Mouse (Mus musculus) heart, adult 2 months (tissue): ENCODE results near the gene Fes. TPM values are rescaled to one million over a fixed set of nuclear protein-coding genes. Genes with fewer than 3 reads are reported as not detected.
A peak's percentile ranks its signal among the peaks of the same experiment; 100 is the strongest.

ENCODE experiments used
- DNase-seq, 2 experiments: peaks; one replicate each; pipeline ENCODE4 v3.0.0; 2021
- H3K27ac ChIP-seq: fragments of 200-600 bp; 2 replicates; pipeline ENCODE4 v1.8.1; 2022
- H3K27me3 ChIP-seq: fragments of 200-500 bp; 2 replicates; pipeline ENCODE4 v1.6.1; 2012; ENCODE audit warnings: mild to moderate bottlenecking, low read length, inconsistent platforms, mixed read lengths; ENCODE audit not compliant: control insufficient read depth, insufficient read depth
- H3K36me3 ChIP-seq: fragments of 200-500 bp; 2 replicates; pipeline ENCODE4 v1.6.1; 2012; ENCODE audit warnings: low read length, inconsistent platforms; ENCODE audit not compliant: control insufficient read depth, insufficient read depth
- H3K4me1 ChIP-seq: fragments of 200-500 bp; 2 replicates; pipeline ENCODE4 v1.6.1; 2011; ENCODE audit warnings: low read length; ENCODE audit not compliant: control insufficient read depth, insufficient read depth
- H3K4me3 ChIP-seq: fragments of 200-600 bp; 2 replicates; pipeline ENCODE4 v1.8.1; 2022
- H3K79me2 ChIP-seq: fragments of 200-500 bp; replicated peaks from 2 replicates; pipeline ENCODE4 v1.6.1; 2012; ENCODE audit warnings: mild to moderate bottlenecking, inconsistent platforms, low read length, moderate library complexity, mixed read lengths; ENCODE audit not compliant: control insufficient read depth, insufficient read depth
- H3K9ac ChIP-seq: fragments of 200-500 bp; 2 replicates; pipeline ENCODE4 v1.6.1; 2012; ENCODE audit warnings: low read depth, mild to moderate bottlenecking, control low read depth, inconsistent platforms, low read length, mixed read lengths
- CTCF ChIP-seq: fragments of 200-600 bp; IDR thresholded peaks from 2 replicates; pipeline ENCODE4 v1.8.1; 2022; ENCODE audit warnings: antibody characterized with exemption, mild to moderate bottlenecking, moderate library complexity
- EP300 ChIP-seq: fragments of 200-500 bp; IDR thresholded peaks from 2 replicates; pipeline ENCODE4 v1.6.1; 2011; ENCODE audit warnings: low read depth, low read length, control low read depth; ENCODE audit not compliant: insufficient read depth
- POLR2A ChIP-seq: fragments of 200-500 bp; IDR thresholded peaks from 2 replicates; pipeline ENCODE4 v1.6.1; 2011; ENCODE audit warnings: mild to moderate bottlenecking, low read depth, low read length, control low read depth; ENCODE audit not compliant: insufficient read depth
- WGBS: fragments of 180-500 bp; shearing (Covaris S2); methylation state at CpG from one replicate; pipeline ENCODE4 v1.1.7; 2018; 5-methylcytosine and 5-hydroxymethylcytosine counted together
- intact Hi-C: fragments of 180-260 bp; cut with DNase I; formaldehyde crosslinking; loops from one replicate; pipeline ENCODE4 v1.15.1; 2025
- polyA plus RNA-seq: library from polyadenylated mRNA; depleted of rRNA; stranded (reverse); fragments of >200 nt; gene quantifications from 2 replicates; pipeline ENCODE4 v1.2.3, GENCODE M21; 2012
- total RNA-seq, 2 experiments: library from RNA; stranded (reverse); gene quantifications; 2 replicates each; pipeline ENCODE4 v1.2.3; 2021

The Fes gene
- total and polyA plus RNA-seq, 3 experiments, result 8.9 to 15.4 (median 9.8) TPM

GRCm38 (mm10) chr7:80343270-80344018, 44.3 kb downstream of the Fes start:
- H3K27me3 ChIP-seq, result no peaks in the 10 kb centered on the region
- H3K79me2 ChIP-seq, result no peaks in the 10 kb centered on the region
- H3K9ac ChIP-seq, result peak overlapping the region; percentile 78
- intact Hi-C loops, result no loop called here
- peak overlapping the region; percentile 96 for H3K4me3 ChIP-seq
- DNase-seq, result no peak
- no peaks in the 10 kb centered on the region for H3K36me3 ChIP-seq
- H3K4me1 ChIP-seq, result peaks cover 11% of the 10 kb centered on the region
- peak overlapping the region; percentile 94 for H3K27ac ChIP-seq
- TF ChIP-seq EP300, result no peak
- TF ChIP-seq POLR2A, result no peak
- 0 out of 2 replicates have a peak, but pooled peaks have one; percentile 1 for TF ChIP-seq CTCF
- 26% methylated on average over 19 of the region's 19 CpGs for WGBS

- DNase-seq, result peak; percentile 92 to 95
- H3K4me1 ChIP-seq, result peaks cover 11% of the 10 kb centered on the region
- WGBS, result 2% methylated on average over 25 of the region's 25 CpGs
Measured at GRCm38 (mm10) chr7:80342858-80343257, 44.9 kb downstream of the Fes start, which contains the start of gene Hddc3. Gene Hddc3, plus strand, starts transcription at chr7:80343104.

GRCm38 (mm10) chr7:80341793-80342192, 46.0 kb downstream of the Fes start:
- intact Hi-C loops, result loop anchor here (1.0 kb wide), 2 partner anchors 17 to 29 kb away; partner anchors contain the start of gene Rccd1

More at GRCm38 (mm10) chr7:80342858-80343257, 44.9 kb downstream of the Fes start, which contains the start of gene Hddc3:
- Histone ChIP-seq H3K36me3 (no peaks in the 10 kb centered on the region), H3K9ac (peak within 1 kb of the TSS; percentile 78), H3K4me3 (peak within 1 kb of the TSS; percentile 96), H3K27me3 (no peaks in the 10 kb centered on the region), H3K27ac (peak within 1 kb of the TSS; percentile 94), H3K79me2 (no peaks in the 10 kb centered on the region)
- intact Hi-C loops, result no loop called here
- peak; percentile 56; the same call in 1 of the 2 replicates for TF ChIP-seq EP300
- TF ChIP-seq CTCF, result peak; percentile 95
- peak; percentile 92 for TF ChIP-seq POLR2A

GRCm38 (mm10) chr7:80340793-80341192, 47.0 kb downstream of the Fes start, which contains the start of gene Unc45a:
Gene Unc45a, minus strand, starts transcription at chr7:80341005.
- 2% methylated on average over 11 of the region's 11 CpGs for WGBS
- intact Hi-C loops, result loop anchor here (1.0 kb wide), 2 partner anchors 16 to 30 kb away; partner anchors contain the start of gene Rccd1
- peak within 1 kb of the TSS; percentile 83 for H3K9ac ChIP-seq
- DNase-seq, result peak; percentile 77 to 82
- peak within 1 kb of the TSS; percentile 95 for H3K27ac ChIP-seq
- H3K4me3 ChIP-seq, result peak within 1 kb of the TSS; percentile 68
- no peaks in the 10 kb centered on the region for H3K79me2 ChIP-seq
- no peaks in the 10 kb centered on the region for H3K27me3 ChIP-seq
- H3K36me3 ChIP-seq, result no peaks in the 10 kb centered on the region
- peaks cover 11% of the 10 kb centered on the region for H3K4me1 ChIP-seq
- TF ChIP-seq POLR2A, result no peak
- TF ChIP-seq CTCF, result peak; percentile 72
- 0 out of 2 replicates have a peak, but pooled peaks have one; percentile 11 for TF ChIP-seq EP300

More at GRCm38 (mm10) chr7:80341793-80342192, 46.0 kb downstream of the Fes start:
- Histone ChIP-seq H3K4me3 (no peak overlapping the region), H3K27ac (no peak overlapping the region), H3K36me3 (no peaks in the 10 kb centered on the region), H3K4me1 (peaks cover 11% of the 10 kb centered on the region), H3K27me3 (no peaks in the 10 kb centered on the region), H3K79me2 (no peaks in the 10 kb centered on the region), H3K9ac (no peak overlapping the region)
- DNase-seq, result no peak
- no peak for TF ChIP-seq POLR2A
- 61% methylated on average over 7 of the region's 7 CpGs for WGBS

GRCm38 (mm10) chr7:80339793-80340628, 47.7 kb downstream of the Fes start:
- no peaks in the 10 kb centered on the region for H3K79me2 ChIP-seq
- H3K9ac ChIP-seq, result peak overlapping the region; percentile 83
- no peaks in the 10 kb centered on the region for H3K36me3 ChIP-seq
- intact Hi-C loops, result no loop called here
- H3K4me1 ChIP-seq, result peaks cover 11% of the 10 kb centered on the region
- peak; percentile 97 to 98 for DNase-seq
- H3K27me3 ChIP-seq, result no peaks in the 10 kb centered on the region
- peak overlapping the region; percentile 68 for H3K4me3 ChIP-seq
- under 1% methylated on average over 45 of the region's 45 CpGs for WGBS
- H3K27ac ChIP-seq, result peak overlapping the region; percentile 95
- TF ChIP-seq CTCF (peak; percentile 93), EP300 (peak; percentile 86), POLR2A (peak; percentile 93)
